ENCODE assay signal across 15 mouse cellular contexts in the genomic region with DNA sequence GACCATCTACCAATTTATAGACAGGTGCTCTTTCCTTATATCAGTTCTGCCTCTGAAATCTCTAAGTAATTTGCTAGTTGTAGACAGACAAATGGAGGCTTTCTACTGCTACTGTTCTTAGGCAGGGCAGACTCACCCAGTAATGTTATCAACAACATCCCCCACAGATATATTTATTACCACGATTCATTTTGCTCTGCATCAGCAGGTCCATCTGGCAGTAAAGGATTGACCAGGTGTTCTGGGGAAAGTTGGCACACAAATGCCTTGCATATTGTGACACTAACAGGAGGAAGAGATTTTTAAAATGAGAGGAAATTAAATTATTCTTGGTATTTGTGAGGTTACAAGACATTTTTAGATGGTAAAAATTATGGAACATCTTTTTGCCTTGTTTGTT.
DNase-seq lines count a peak whose midpoint lies in the region; ATAC-seq and TF ChIP-seq lines count a peak whose summit lies in the region.
"Had no signal": no experiment of that assay in that cellular context is flagged by ENCODE, and none has a peak within 500 bp of the region (broad histone marks: within the 10 kb centered on the region; RNA-seq: fewer than 3 reads in every experiment).

No protein-coding gene starts in this region.

- no peak overlapping the region for H3K27ac ChIP-seq in forebrain, embryonic 13.5 days
- H3K27ac ChIP-seq in forebrain, embryonic 11.5 days (ENCODE audit: low read depth, low read length), result no peak overlapping the region
- no peak overlapping the region for H3K27ac ChIP-seq in kidney, adult 2 months (ENCODE audit: insufficient read depth, low read depth, low read length)
- H3K27ac ChIP-seq: embryonic facial prominence, embryonic 15.5 days; heart, adult 2 months had no signal

- H3K4me1 ChIP-seq in forebrain, embryonic 13.5 days, result no peaks in the 10 kb centered on the region
- no peaks in the 10 kb centered on the region for H3K4me1 ChIP-seq in forebrain, embryonic 11.5 days (replicated peaks; ENCODE audit: control insufficient read depth, insufficient read depth, low read length)
- H3K4me1 ChIP-seq in kidney, adult 2 months (ENCODE audit: control insufficient read depth, insufficient read depth, low read length), result no peaks in the 10 kb centered on the region
- H3K4me1 ChIP-seq: embryonic facial prominence, embryonic 15.5 days; megakaryocyte, embryonic 14.5 days had no signal

- H3K9me3 ChIP-seq in forebrain, embryonic 13.5 days (replicated peaks), result no peaks in the 10 kb centered on the region
- H3K9me3 ChIP-seq in forebrain, embryonic 11.5 days (ENCODE audit: control insufficient read depth, low read length), result no peaks in the 10 kb centered on the region
- H3K9me3 ChIP-seq: embryonic facial prominence, embryonic 15.5 days; megakaryocyte, embryonic 14.5 days had no signal

- H3K9ac ChIP-seq in forebrain, embryonic 13.5 days, result no peak overlapping the region
- H3K9ac ChIP-seq in forebrain, embryonic 11.5 days (ENCODE audit: low read length), result no peak overlapping the region
- H3K9ac ChIP-seq: embryonic facial prominence, embryonic 15.5 days had no signal

- TF ChIP-seq POLR2A in brain, embryonic 14.5 days (IDR thresholded peaks at IDR 0.05; ENCODE audit: borderline replicate concordance, extremely low read depth, insufficient read depth, insufficient read length, poor library complexity, severe bottlenecking), result no peak
- no peak for TF ChIP-seq POLR2A in kidney, adult 2 months (IDR thresholded peaks at IDR 0.05; ENCODE audit: low read depth, low read length)

- TF ChIP-seq CTCF in brain, embryonic 14.5 days (IDR thresholded peaks at IDR 0.05; ENCODE audit: borderline replicate concordance, extremely low read depth, insufficient read depth, insufficient read length), result no peak
- TF ChIP-seq CTCF in kidney, adult 2 months (conservative IDR thresholded peaks at IDR 0.05; ENCODE audit: insufficient read depth, insufficient read length, low read depth, low read length), result no peak

- H3K4me2 ChIP-seq in forebrain, embryonic 13.5 days, result no peak overlapping the region
- H3K4me2 ChIP-seq in forebrain, embryonic 11.5 days (ENCODE audit: low read depth, low read length, severe bottlenecking), result no peak overlapping the region
- H3K4me2 ChIP-seq: embryonic facial prominence, embryonic 15.5 days had no signal

- WGBS in forebrain, embryonic 13.5 days, result 84% methylated on average over 1 of the region's 1 CpGs
- WGBS in forebrain, embryonic 11.5 days, result 91% methylated on average over 1 of the region's 1 CpGs
- WGBS in kidney, adult 2 months, result 70% methylated on average over 1 of the region's 1 CpGs

- H3K36me3 ChIP-seq in forebrain, embryonic 13.5 days (ENCODE audit: poor library complexity, severe bottlenecking), result no peaks in the 10 kb centered on the region
- H3K36me3 ChIP-seq in forebrain, embryonic 11.5 days (ENCODE audit: control insufficient read depth, insufficient read depth, low read length), result no peaks in the 10 kb centered on the region
- no peaks in the 10 kb centered on the region for H3K36me3 ChIP-seq in kidney, adult 2 months (ENCODE audit: control insufficient read depth, insufficient read depth, low read length)
- H3K36me3 ChIP-seq: embryonic facial prominence, embryonic 15.5 days had no signal

- DNase-seq in forebrain, embryonic 11.5 days (ENCODE audit: low spot score), result no peak
- DNase-seq in brain, embryonic 14.5 days (ENCODE audit: low read depth), result peak; percentile 75
- peak; percentile 72 to 85 for DNase-seq in cerebellum, postnatal 14 days
- peak; percentile 36 to 55 for DNase-seq in layer of hippocampus, postnatal 10 days (ENCODE audit: low spot score in 2 of 2)
- DNase-seq in kidney, adult 18-20 months, result no peak
- no peak for DNase-seq in kidney, adult 2 months
- no peak for DNase-seq in testis, postnatal 10 days (ENCODE audit: low spot score)
- DNase-seq: adrenal gland, postnatal 14 days; heart, adult 2 months; kidney, postnatal 4 days; lung, adult 2 months had no signal

- peak; percentile 66; the same call in 1 of the 2 replicates for ATAC-seq in forebrain, embryonic 13.5 days
- no peak for ATAC-seq in forebrain, embryonic 11.5 days (replicated peaks; ENCODE audit: low FRiP score)
- ATAC-seq: intestine, embryonic 16.5 days had no signal

- H3K27me3 ChIP-seq in forebrain, embryonic 13.5 days, result no peaks in the 10 kb centered on the region
- no peaks in the 10 kb centered on the region for H3K27me3 ChIP-seq in forebrain, embryonic 11.5 days (ENCODE audit: control insufficient read depth, insufficient read depth, low read length)
- H3K27me3 ChIP-seq in kidney, adult 2 months (replicated peaks; ENCODE audit: control insufficient read depth, insufficient read depth, low read length), result no peaks in the 10 kb centered on the region
- H3K27me3 ChIP-seq: embryonic facial prominence, embryonic 15.5 days; megakaryocyte, embryonic 14.5 days had no signal

- H3K4me3 ChIP-seq in forebrain, embryonic 13.5 days, result no peak overlapping the region
- H3K4me3 ChIP-seq in forebrain, embryonic 11.5 days (ENCODE audit: low read depth, low read length), result no peak overlapping the region
- no peak overlapping the region for H3K4me3 ChIP-seq in kidney, adult 2 months (ENCODE audit: insufficient read depth, low read depth, low read length)
- H3K4me3 ChIP-seq: embryonic facial prominence, embryonic 15.5 days; heart, adult 2 months; megakaryocyte, embryonic 14.5 days had no signal

Comparison
In these comparisons a context has a peak if more than half of its experiments do, and no peak if none do; other contexts are left out.
1. DNase-seq: peak in brain, embryonic 14.5 days (single experiment), cerebellum, postnatal 14 days (2 of 2) and layer of hippocampus, postnatal 10 days (2 of 2); none in forebrain, embryonic 11.5 days (single experiment), kidney, adult 18-20 months (single experiment), kidney, adult 2 months (single experiment) and testis, postnatal 10 days (single experiment).